Mouse (Mus musculus) embryo, embryonic 11 days (tissue): ENCODE results near the gene Cd164l2.

Experiments
- DNase-seq: peaks from one replicate; pipeline ENCODE4 v3.0.0-alpha.2; 2015

Cd164l2 gene

GRCm38 (mm10) chr4:133226073-133226472, 14.1 kb downstream of the Cd164l2 start:
- DNase-seq, result no peak

GRCm38 (mm10) chr4:133227636-133228035, 15.7 kb downstream of the Cd164l2 start:
- peak; percentile 56 for DNase-seq

GRCm38 (mm10) chr4:133229582-133229981, 17.7 kb downstream of the Cd164l2 start:
- DNase-seq, result peak; percentile 41

GRCm38 (mm10) chr4:133233285-133233976, 21.5 kb downstream of the Cd164l2 start:
- DNase-seq, result peak; percentile 68

- no peak for DNase-seq
These were observed 22.8 kb downstream of the Cd164l2 start for GRCm38 (mm10) chr4:133234771-133235170.

- no peak for DNase-seq
These were observed 23.5 kb downstream of the Cd164l2 start for GRCm38 (mm10) chr4:133235415-133235814.

GRCm38 (mm10) chr4:133237911-133238310, 26.0 kb downstream of the Cd164l2 start:
- DNase-seq, result no peak

- DNase-seq, result peak; percentile 50
These were observed 28.6 kb downstream of the Cd164l2 start, which contains the start of gene Map3k6 for GRCm38 (mm10) chr4:133240490-133240921. Map3k6 (plus strand) TSS chr4:133240818.

- DNase-seq, result peak; percentile 93
These were observed 29.3 kb downstream of the Cd164l2 start for GRCm38 (mm10) chr4:133240934-133241908.

- DNase-seq, result no peak
These were observed 30.0 kb downstream of the Cd164l2 start for GRCm38 (mm10) chr4:133241910-133242309.

- DNase-seq, result no peak
These were observed 30.8 kb downstream of the Cd164l2 start for GRCm38 (mm10) chr4:133242710-133243109.

GRCm38 (mm10) chr4:133243538-133243937, 31.6 kb downstream of the Cd164l2 start:
- no peak for DNase-seq

GRCm38 (mm10) chr4:133244289-133244688, 32.4 kb downstream of the Cd164l2 start:
- DNase-seq, result no peak

GRCm38 (mm10) chr4:133247072-133247471, 35.1 kb downstream of the Cd164l2 start:
- DNase-seq, result no peak

GRCm38 (mm10) chr4:133247806-133248449, 36.0 kb downstream of the Cd164l2 start:
- DNase-seq, result no peak

- peak; percentile 78 for DNase-seq
These were observed 38.7 kb downstream of the Cd164l2 start for GRCm38 (mm10) chr4:133250609-133251008.

GRCm38 (mm10) chr4:133251214-133251613, 39.3 kb downstream of the Cd164l2 start:
- DNase-seq, result peak; percentile 56

GRCm38 (mm10) chr4:133252089-133252488, 40.2 kb downstream of the Cd164l2 start:
- peak; percentile 34 for DNase-seq

- no peak for DNase-seq
These were observed 41.5 kb downstream of the Cd164l2 start for GRCm38 (mm10) chr4:133253412-133253811.

- DNase-seq, result no peak
These were observed 43.5 kb downstream of the Cd164l2 start for GRCm38 (mm10) chr4:133255392-133255791.

- DNase-seq, result no peak
These were observed 44.9 kb downstream of the Cd164l2 start for GRCm38 (mm10) chr4:133256820-133257219.

GRCm38 (mm10) chr4:133257230-133257629, 45.3 kb downstream of the Cd164l2 start:
- DNase-seq, result no peak

- DNase-seq, result no peak
These were observed 46.0 kb downstream of the Cd164l2 start for GRCm38 (mm10) chr4:133257798-133258408.
